Mouse (Mus musculus) embryonic fibroblast, embryonic 13.5 days (primary cell): ENCODE results near the gene Acaa1a.

ENCODE experiments used
- CTCF ChIP-seq: IDR thresholded peaks from 2 replicates; pipeline ENCODE4 v1.5.1; 2011; ENCODE audit warnings: mild to moderate bottlenecking, control low read depth, low read length, moderate library complexity, borderline replicate concordance; ENCODE audit not compliant: insufficient read depth
- POLR2A ChIP-seq: IDR thresholded peaks from 2 replicates; pipeline ENCODE4 v1.6.1; 2011; ENCODE audit warnings: low read depth, mild to moderate bottlenecking, control low read depth, low read length, moderate library complexity

- TF ChIP-seq POLR2A (no peak), CTCF (no peak)
These were observed 40.9 kb upstream of the Acaa1a start for GRCm38 (mm10) chr9:119298563-119298962.
